Mouse (Mus musculus) bone marrow macrophage, adult 2 months (primary cell): ENCODE measurements around the gene Gm10134. TPM values are rescaled to one million over a fixed set of nuclear protein-coding genes. Genes with fewer than 3 reads are reported as not detected.

Source experiments
- H3K27ac ChIP-seq: 2 replicates; pipeline ENCODE4 v1.5.1; 2012; ENCODE audit warnings: low read depth, low read length; ENCODE audit not compliant: insufficient read depth
- H3K4me1 ChIP-seq: 2 replicates; pipeline ENCODE4 v1.6.1; 2012; ENCODE audit warnings: low read length; ENCODE audit not compliant: control insufficient read depth, insufficient read depth
- H3K4me3 ChIP-seq: 2 replicates; pipeline ENCODE4 v1.5.1; 2012; ENCODE audit warnings: mild to moderate bottlenecking, low read length, moderate library complexity; ENCODE audit not compliant: insufficient read depth
- CTCF ChIP-seq: IDR thresholded peaks from 2 replicates; pipeline ENCODE4 v1.5.1; 2012; ENCODE audit warnings: low read depth, mild to moderate bottlenecking, low read length, moderate library complexity
- POLR2A ChIP-seq: IDR thresholded peaks from 2 replicates; pipeline ENCODE4 v1.6.1; 2012; ENCODE audit warnings: mild to moderate bottlenecking, low read depth, low read length, borderline replicate concordance
- polyA plus RNA-seq: library from polyadenylated mRNA; stranded (reverse); fragments of >200 nt; gene quantifications from 2 replicates; pipeline ENCODE4 v1.2.4, GENCODE M21; 2012; ENCODE audit not compliant: missing spikeins, insufficient read depth, insufficient read length

Gm10134 gene
- polyA plus RNA-seq, 1 experiment, result 5.1 TPM

DNA sequence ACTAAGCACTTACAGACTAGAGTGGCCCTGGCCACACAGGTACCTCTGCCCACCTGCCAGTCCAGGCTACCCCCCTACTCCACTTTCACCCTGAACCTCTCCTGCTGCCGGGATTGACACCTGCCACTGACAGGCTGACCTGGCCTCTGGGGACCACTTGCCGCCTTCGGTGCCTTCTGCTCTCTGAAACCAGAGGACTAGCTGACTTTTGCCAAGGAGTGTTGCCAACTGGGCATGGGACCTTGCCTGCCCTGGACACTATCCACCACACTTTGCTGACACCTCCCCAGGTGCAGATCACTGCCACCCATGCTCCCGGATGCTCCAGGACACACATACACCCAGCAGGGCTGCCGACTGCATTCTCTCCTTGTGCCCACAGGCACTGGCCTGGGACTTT, 46.4 kb downstream of the Gm10134 start:
- peaks cover 4% of the 10 kb centered on the region; the same call in 1 of the 2 replicates for H3K4me1 ChIP-seq
- H3K4me3 ChIP-seq, result no peak overlapping the region
- no peak for TF ChIP-seq POLR2A
- no peak for TF ChIP-seq CTCF

More for the DNA sequence above, 46.4 kb downstream of the Gm10134 start:
- H3K27ac ChIP-seq, result no peak overlapping the region

Other genes starting within 250 kb of the Gm10134 start
- gene Ppp1r26, start 59.3 kb upstream of the Gm10134 start, polyA plus RNA-seq, result 0.40 and 0.60 TPM in 2 replicates
- gene 1700007K13Rik, start 39.8 kb upstream of the Gm10134 start, polyA plus RNA-seq, result not detected in 2 replicates
- gene Mrps2, start 38.0 kb upstream of the Gm10134 start, polyA plus RNA-seq, result 23.7 and 24.9 TPM in 2 replicates
- 16.0 and 18.4 TPM in 2 replicates for gene Gbgt1, start 9.2 kb upstream of the Gm10134 start, polyA plus RNA-seq
- 30.6 and 37.0 TPM in 2 replicates for gene Ralgds, start 7.0 kb downstream of the Gm10134 start, polyA plus RNA-seq
- gene Cel, start 57.3 kb downstream of the Gm10134 start, polyA plus RNA-seq, result not detected in 2 replicates
- gene Gtf3c5, start 77.7 kb downstream of the Gm10134 start, polyA plus RNA-seq, result 11.3 and 12.9 TPM in 2 replicates
- gene Gfi1b, start 115.9 kb downstream of the Gm10134 start, polyA plus RNA-seq, result 0.55 TPM in 1 of 2 replicates, not detected in the other
- gene Tsc1, start 135.1 kb downstream of the Gm10134 start, polyA plus RNA-seq, result 19.0 and 21.4 TPM in 2 replicates
- gene Spaca9, start 193.6 kb downstream of the Gm10134 start, polyA plus RNA-seq, result 4.8 and 5.9 TPM in 2 replicates
- gene Ak8, start 194.1 kb downstream of the Gm10134 start, polyA plus RNA-seq, result 2.5 and 2.6 TPM in 2 replicates